Mouse (Mus musculus): Measurements from ENCODE around the gene Rheb.

DNA sequence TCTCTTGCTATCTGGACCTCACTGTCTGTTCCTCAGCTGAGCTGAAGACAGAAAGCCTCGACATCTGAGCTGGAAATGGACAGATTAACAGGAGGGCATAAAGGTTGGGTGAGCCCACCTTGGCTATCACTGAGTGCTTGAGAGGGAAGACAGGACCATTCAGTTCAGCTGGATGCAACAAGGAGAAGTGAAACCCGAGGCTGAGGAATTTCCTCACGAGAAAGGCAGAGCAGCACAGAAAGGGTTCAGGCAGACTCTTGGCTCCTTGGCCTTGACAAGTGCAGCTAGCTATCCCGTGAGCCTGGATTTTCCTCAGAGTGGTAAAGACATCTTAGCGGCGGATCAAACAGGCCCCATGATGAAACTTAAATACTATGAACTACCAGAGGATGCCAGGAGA, 37.2 kb downstream of the Rheb start:
- no peak for TF ChIP-seq CTCF (conservative IDR thresholded peaks at IDR 0.05; ENCODE audit: low read length)
- TF ChIP-seq POU5F1 (IDR thresholded peaks at IDR 0.05; ENCODE audit: borderline replicate concordance, low read length), result no peak
- TF ChIP-seq NANOG (IDR thresholded peaks at IDR 0.05; ENCODE audit: borderline replicate concordance, low read length), result no peak

Data from E14TG2a.4 (cell line).